Mouse (Mus musculus) hindbrain, embryonic 15.5 days (tissue): Measurements from ENCODE around the gene Cog4. TPM values are rescaled to one million over a fixed set of nuclear protein-coding genes. Genes with fewer than 3 reads are reported as not detected.

Experiments
- polyA plus RNA-seq: library from polyadenylated mRNA; unstranded; fragments of >200 nt; fragmentation: Nextera tagmentation; extraction: Ambion mirVana; gene quantifications from 2 replicates; pipeline ENCODE4 v1.2.1, GENCODE M21; 2015

Gene Cog4
- polyA plus RNA-seq, 1 experiment from 2014 or later = 75.4 TPM

Other genes with a start within 250 kb of the Cog4 start
- gene Vac14, start 228.0 kb upstream of the Cog4 start, polyA plus RNA-seq = 29.3 and 33.6 TPM in 2 replicates
- gene Mtss1l, start 125.1 kb upstream of the Cog4 start, polyA plus RNA-seq = 51.8 and 62.3 TPM in 2 replicates
- 5.8 and 7.8 TPM in 2 replicates for gene Il34, start 40.7 kb upstream of the Cog4 start, polyA plus RNA-seq
- 90.7 and 94.2 TPM in 2 replicates for gene Sf3b3, start 187 bp downstream of the Cog4 start, polyA plus RNA-seq
- 7.1 and 8.6 TPM in 2 replicates for gene Fuk, start 55.9 kb downstream of the Cog4 start, polyA plus RNA-seq
- 26.8 and 30.3 TPM in 2 replicates for gene St3gal2, start 73.3 kb downstream of the Cog4 start, polyA plus RNA-seq
- gene Ddx19a, start 151.2 kb downstream of the Cog4 start, polyA plus RNA-seq = 10.8 and 12.4 TPM in 2 replicates
- gene Ddx19b, start 185.2 kb downstream of the Cog4 start, polyA plus RNA-seq = 6.2 and 7.5 TPM in 2 replicates
- gene Aars, start 186.5 kb downstream of the Cog4 start, polyA plus RNA-seq = 86.5 and 88.3 TPM in 2 replicates
- not detected in 2 replicates for gene Exosc6, start 209.7 kb downstream of the Cog4 start, polyA plus RNA-seq
- gene Clec18a, start 245.8 kb downstream of the Cog4 start, polyA plus RNA-seq = 0.52 and 0.92 TPM in 2 replicates
- 10.2 and 11.0 TPM in 2 replicates for gene Pdpr, start 248.0 kb downstream of the Cog4 start, polyA plus RNA-seq